ENCODE assay signal across 7 mouse cellular contexts in the genomic region with DNA sequence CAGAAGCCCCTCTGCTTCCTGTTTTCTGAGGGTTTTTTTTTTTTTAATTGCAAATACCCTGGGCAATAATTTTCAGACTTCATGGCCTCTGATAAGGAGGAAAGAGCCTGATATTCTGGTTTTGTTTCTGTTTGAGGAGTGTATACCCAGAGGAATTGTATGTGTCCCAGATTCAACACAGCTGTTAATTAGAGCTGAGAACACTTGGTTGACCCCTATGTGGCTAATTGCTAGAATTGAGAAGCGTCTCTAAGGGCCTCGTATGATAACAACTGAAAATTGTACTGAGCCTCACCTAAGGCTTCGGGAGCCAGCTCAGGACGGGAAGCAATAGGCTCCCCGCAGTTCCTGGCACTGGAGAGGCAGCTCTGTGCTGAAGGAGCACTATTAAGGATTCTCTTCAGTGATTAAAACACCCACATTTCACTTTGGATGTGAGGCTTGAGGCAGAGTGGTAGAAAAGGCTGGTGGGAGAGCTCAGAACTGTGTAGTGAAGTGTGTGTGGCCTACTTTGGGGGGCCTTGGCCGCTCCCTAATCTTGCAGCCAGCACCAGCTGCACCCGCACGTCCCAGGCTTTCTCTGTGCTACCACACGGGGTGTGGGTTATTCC. TPM values are rescaled to one million over a fixed set of nuclear protein-coding genes. Genes with fewer than 3 reads are reported as not detected.
DNase-seq lines count a peak whose midpoint lies in the region; ATAC-seq and TF ChIP-seq lines count a peak whose summit lies in the region.

No protein-coding gene starts in this region.

- ATAC-seq in lung, embryonic 15.5 days (ENCODE audit: borderline replicate concordance, extremely low read depth, low FRiP score, low TSS enrichment) = no peak
- ATAC-seq in forebrain, embryonic 16.5 days = peak; percentile 64
- ATAC-seq in stomach, postnatal 0 days (ENCODE audit: low FRiP score, low TSS enrichment) = no peak

- H3K9me3 ChIP-seq in lung, embryonic 15.5 days = no peaks in the 10 kb centered on the region
- H3K9me3 ChIP-seq in forebrain, embryonic 16.5 days (ENCODE audit: control insufficient read depth, low read length) = no peaks in the 10 kb centered on the region
- H3K9me3 ChIP-seq in limb, embryonic 10.5 days (replicated peaks) = no peaks in the 10 kb centered on the region
- no peaks in the 10 kb centered on the region for H3K9me3 ChIP-seq in stomach, postnatal 0 days (ENCODE audit: control insufficient read depth, low read length)

- no peaks in the 10 kb centered on the region for H3K27me3 ChIP-seq in lung, embryonic 15.5 days
- H3K27me3 ChIP-seq in forebrain, embryonic 16.5 days (replicated peaks; ENCODE audit: control insufficient read depth, insufficient read depth, low read length) = no peaks in the 10 kb centered on the region
- H3K27me3 ChIP-seq in limb, embryonic 10.5 days (ENCODE audit: low read depth, poor library complexity, severe bottlenecking) = no peaks in the 10 kb centered on the region
- H3K27me3 ChIP-seq in stomach, postnatal 0 days (ENCODE audit: control insufficient read depth, insufficient read depth, low read length) = no peaks in the 10 kb centered on the region

- no peaks in the 10 kb centered on the region for H3K36me3 ChIP-seq in lung, embryonic 15.5 days
- no peaks in the 10 kb centered on the region for H3K36me3 ChIP-seq in forebrain, embryonic 16.5 days (ENCODE audit: control insufficient read depth, insufficient read depth)
- H3K36me3 ChIP-seq in limb, embryonic 10.5 days = no peaks in the 10 kb centered on the region
- no peaks in the 10 kb centered on the region for H3K36me3 ChIP-seq in stomach, postnatal 0 days (ENCODE audit: control insufficient read depth, insufficient read depth, low read length)

- TF ChIP-seq EP300 in stomach, postnatal 0 days (optimal IDR thresholded peaks at IDR 0.05) = no peak

- no peak for TF ChIP-seq CTCF in stomach, postnatal 0 days (IDR thresholded peaks at IDR 0.05; ENCODE audit: low read depth)

- peaks cover 25% of the 10 kb centered on the region for H3K4me1 ChIP-seq in lung, embryonic 15.5 days
- peaks cover 28% of the 10 kb centered on the region for H3K4me1 ChIP-seq in forebrain, embryonic 16.5 days (replicated peaks; ENCODE audit: control insufficient read depth, insufficient read depth, low read length)
- peaks cover 26% of the 10 kb centered on the region for H3K4me1 ChIP-seq in limb, embryonic 10.5 days
- peaks cover 4% of the 10 kb centered on the region for H3K4me1 ChIP-seq in stomach, postnatal 0 days (replicated peaks; ENCODE audit: control insufficient read depth, insufficient read depth)

- peak overlapping the region; percentile 1; the same call in 1 of the 2 replicates for H3K4me3 ChIP-seq in lung, embryonic 15.5 days
- no peak overlapping the region for H3K4me3 ChIP-seq in forebrain, embryonic 16.5 days (replicated peaks; ENCODE audit: low read length)
- H3K4me3 ChIP-seq in limb, embryonic 10.5 days = no peak overlapping the region
- H3K4me3 ChIP-seq in stomach, postnatal 0 days (ENCODE audit: low read depth, low read length) = no peak overlapping the region

- WGBS in lung, embryonic 15.5 days = 39% methylated on average over 9 of the region's 9 CpGs
- WGBS in forebrain, embryonic 16.5 days = 6% methylated on average over 9 of the region's 9 CpGs
- 21% methylated on average over 9 of the region's 9 CpGs for WGBS in limb, embryonic 10.5 days
- WGBS in stomach, postnatal 0 days = 53% methylated on average over 9 of the region's 9 CpGs

- peak overlapping the region; percentile 76 for H3K27ac ChIP-seq in lung, embryonic 15.5 days
- H3K27ac ChIP-seq in forebrain, embryonic 16.5 days (ENCODE audit: low read length) = peak overlapping the region; percentile 76
- 0 out of 2 replicates have a peak overlapping the region, but pooled peaks have one; percentile 1 for H3K27ac ChIP-seq in limb, embryonic 10.5 days
- H3K27ac ChIP-seq in stomach, postnatal 0 days (replicated peaks) = peak overlapping the region; percentile 56

- H3K4me2 ChIP-seq in lung, embryonic 15.5 days = peak overlapping the region; percentile 39
- H3K4me2 ChIP-seq in forebrain, embryonic 16.5 days (ENCODE audit: low read length) = peak overlapping the region; percentile 26
- no peak overlapping the region for H3K4me2 ChIP-seq in stomach, postnatal 0 days (replicated peaks; ENCODE audit: low read depth)

- no peak for DNase-seq in lung, adult 18-20 months
- DNase-seq in limb, embryonic 10.5 days (ENCODE audit: low spot score) = no peak
- DNase-seq in stomach, postnatal 0 days (ENCODE audit: low spot score) = peak; percentile 16
- no peak for DNase-seq in gastrocnemius, postnatal 10 days
- no peak for DNase-seq in embryo, embryonic 10.5 days (ENCODE audit: low spot score)

- 0 out of 2 replicates have a peak overlapping the region, but pooled peaks have one; percentile 2 for H3K9ac ChIP-seq in lung, embryonic 15.5 days
- H3K9ac ChIP-seq in forebrain, embryonic 16.5 days (replicated peaks; ENCODE audit: low read depth, low read length) = 0 out of 2 replicates have a peak overlapping the region, but pooled peaks have one; percentile 24
- peak overlapping the region; percentile 18; the same call in 1 of the 2 replicates for H3K9ac ChIP-seq in stomach, postnatal 0 days (ENCODE audit: low read length)

RNA-seq across cellular contexts. Expression of a gene that starts 46.8 kb away (rescaled TPM):
- polyA plus RNA-seq in lung, embryonic 15.5 days (2015; fragmentation: Nextera tagmentation; extraction: Ambion mirVana) = 7.7 and 9.1 TPM in 2 replicates
- polyA plus RNA-seq in forebrain, embryonic 16.5 days (2015; fragmentation: Nextera tagmentation; extraction: Ambion mirVana) = 16.4 and 21.0 TPM in 2 replicates
- polyA plus RNA-seq in limb, embryonic 10.5 days (2016; fragmentation: Nextera tagmentation; extraction: Ambion mirVana) = 1.3 and 3.3 TPM in 2 replicates
- 5.0 and 6.0 TPM in 2 replicates for polyA plus RNA-seq in stomach, postnatal 0 days (2015; fragmentation: Nextera tagmentation; extraction: Ambion mirVana)
- total RNA-seq in gastrocnemius, postnatal 10 days (2021) = 10 to 100 TPM; 32.3 to 43.1 TPM

Comparison
In these comparisons a context has a peak if more than half of its experiments do, and no peak if none do; other contexts are left out.
1. H3K27ac ChIP-seq: peak in every context shown above with its lines; median percentile 76 in lung, embryonic 15.5 days; 76 in forebrain, embryonic 16.5 days; 56 in stomach, postnatal 0 days; 1 in limb, embryonic 10.5 days.